Mouse (Mus musculus): ENCODE data around the gene Dcun1d4. TPM values are rescaled to one million over a fixed set of nuclear protein-coding genes. Genes with fewer than 3 reads are reported as not detected.

Gene Dcun1d4
- polyA plus RNA-seq, 1 experiment from 2014 or later, result 55.3 TPM

Other genes with a start within 250 kb of the Dcun1d4 start
- 48.2 and 51.2 TPM in 2 replicates for gene Fryl, start 224.4 kb upstream of the Dcun1d4 start, polyA plus RNA-seq (2015; fragmentation: Nextera tagmentation; extraction: Ambion mirVana)
- gene Ociad1, start 188.2 kb upstream of the Dcun1d4 start, polyA plus RNA-seq (2015; fragmentation: Nextera tagmentation; extraction: Ambion mirVana), result 249 and 251 TPM in 2 replicates
- gene Ociad2, start 140.0 kb upstream of the Dcun1d4 start, polyA plus RNA-seq (2015; fragmentation: Nextera tagmentation; extraction: Ambion mirVana), result 22.8 and 24.5 TPM in 2 replicates
- 0.35 TPM in 1 of 2 replicates, not detected in the other for gene Cwh43, start 74.9 kb upstream of the Dcun1d4 start, polyA plus RNA-seq (2015; fragmentation: Nextera tagmentation; extraction: Ambion mirVana)
- not detected in 2 replicates for gene Lrrc66, start 151.5 kb downstream of the Dcun1d4 start, polyA plus RNA-seq (2015; fragmentation: Nextera tagmentation; extraction: Ambion mirVana)
- gene Sgcb, start 166.8 kb downstream of the Dcun1d4 start, polyA plus RNA-seq (2015; fragmentation: Nextera tagmentation; extraction: Ambion mirVana), result 23.8 and 25.9 TPM in 2 replicates
- gene Spata18, start 170.4 kb downstream of the Dcun1d4 start, polyA plus RNA-seq (2015; fragmentation: Nextera tagmentation; extraction: Ambion mirVana), result 0.14 and 0.22 TPM in 2 replicates